Mouse (Mus musculus) CH12.LX (cell line): ENCODE measurements around the gene Gm7102. TPM values are rescaled to one million over a fixed set of nuclear protein-coding genes. Genes with fewer than 3 reads are reported as not detected.
A peak's percentile ranks its signal among the peaks of the same experiment; 100 is the strongest.

Source experiments
- DNase-seq: peaks from one replicate; pipeline ENCODE4 v3.0.0-alpha.2; 2013; ENCODE audit errors: extremely low read depth
- H3K27ac ChIP-seq: 2 replicates; pipeline ENCODE4 v1.5.1; 2012; ENCODE audit warnings: low read depth, mild to moderate bottlenecking, control low read depth, moderate library complexity; ENCODE audit not compliant: insufficient read depth
- H3K27me3 ChIP-seq: replicated peaks from 2 replicates; pipeline ENCODE3; 2012; ENCODE audit warnings: inconsistent platforms
- H3K36me3 ChIP-seq, 2 experiments: replicated peaks in 1 of 2; 2 replicates each; pipeline versions ENCODE3 to v1.6.1; 2012; ENCODE audit warnings: inconsistent platforms in 1 of 2, low read length in 1 of 2, mild to moderate bottlenecking in 1 of 2, mixed read lengths in 1 of 2, moderate library complexity in 1 of 2; ENCODE audit not compliant: control insufficient read depth in 1 of 2, insufficient read depth in 1 of 2
- H3K4me1 ChIP-seq, 2 experiments: 2 replicates each; pipeline ENCODE4 v1.6.1; 2012; ENCODE audit warnings: inconsistent platforms in 1 of 2, moderate library complexity in 1 of 2; ENCODE audit not compliant: insufficient read depth in 2 of 2, control insufficient read depth in 1 of 2
- H3K4me2 ChIP-seq: 2 replicates; pipeline ENCODE4 v1.6.1; 2012; ENCODE audit warnings: low read depth, mild to moderate bottlenecking, control low read depth; ENCODE audit not compliant: poor library complexity, insufficient read depth, severe bottlenecking
- H3K4me3 ChIP-seq, 3 experiments: fragments of 150-350 bp in 1 of 3; sonication (generic) in 1 of 3; replicated peaks in 1 of 3; 2 replicates each; pipeline versions ENCODE3 to v1.5.1; 2011 to 2012; ENCODE audit warnings: low read depth in 2 of 3, low read length in 2 of 3, mild to moderate bottlenecking in 2 of 3, moderate library complexity in 2 of 3, control low read depth in 1 of 3, improper control_type of control experiment in 1 of 3, inconsistent platforms in 1 of 3, mixed read lengths in 1 of 3; ENCODE audit not compliant: poor library complexity in 1 of 3
- H3K79me2 ChIP-seq: replicated peaks from 2 replicates; pipeline ENCODE4 v1.6.1; 2012; ENCODE audit warnings: mild to moderate bottlenecking, moderate library complexity; ENCODE audit not compliant: control insufficient read depth, poor library complexity, insufficient read depth, severe bottlenecking; ENCODE audit errors: extremely low read depth
- H3K9ac ChIP-seq: 2 replicates; pipeline ENCODE4 v1.6.1; 2012; ENCODE audit warnings: low read depth, mild to moderate bottlenecking, control low read depth, moderate library complexity; ENCODE audit not compliant: insufficient read depth
- H3K9me3 ChIP-seq: replicated peaks from 2 replicates; pipeline ENCODE3; 2012; ENCODE audit warnings: low read length, inconsistent platforms, mixed read lengths
- CHD1 ChIP-seq: IDR thresholded peaks from 2 replicates; pipeline ENCODE4 v1.6.1; 2012; ENCODE audit warnings: low read depth, low read length, improper control_type of control experiment, inconsistent platforms
- CTCF ChIP-seq, 2 experiments: IDR thresholded peaks in 1 of 2; conservative IDR thresholded peaks in 1 of 2; 2 replicates each; pipeline ENCODE4 v1.5.1; 2011 to 2012; ENCODE audit warnings: low read depth in 2 of 2, low read length in 2 of 2, improper control_type of control experiment in 1 of 2, inconsistent platforms in 1 of 2, mild to moderate bottlenecking in 1 of 2, moderate library complexity in 1 of 2
- E2F4 ChIP-seq: IDR thresholded peaks from 2 replicates; pipeline ENCODE4 v1.6.1; 2011; ENCODE audit warnings: low read depth, low read length, improper control_type of control experiment; ENCODE audit not compliant: insufficient replicate concordance
- ELF1 ChIP-seq: IDR thresholded peaks from 2 replicates; pipeline ENCODE4 v1.6.1; 2014; ENCODE audit warnings: low read depth, mild to moderate bottlenecking, inconsistent platforms, low read length, improper control_type of control experiment
- ETS1 ChIP-seq: conservative IDR thresholded peaks from 2 replicates; pipeline ENCODE4 v1.6.1; 2012; ENCODE audit warnings: low read depth, mild to moderate bottlenecking, inconsistent platforms, low read length, improper control_type of control experiment, moderate library complexity
- GABPA ChIP-seq: IDR thresholded peaks from 2 replicates; pipeline ENCODE4 v1.6.1; 2012; ENCODE audit warnings: low read depth, low read length, improper control_type of control experiment, inconsistent platforms; ENCODE audit not compliant: insufficient replicate concordance
- HCFC1 ChIP-seq: IDR thresholded peaks from 2 replicates; pipeline ENCODE4 v1.6.1; 2012; ENCODE audit warnings: low read depth, mild to moderate bottlenecking, inconsistent platforms, low read length, improper control_type of control experiment
- IRF4 ChIP-seq: IDR thresholded peaks from 2 replicates; pipeline ENCODE4 v1.6.1; 2014; ENCODE audit warnings: low read depth, mild to moderate bottlenecking, inconsistent platforms, low read length, improper control_type of control experiment
- KAT2A ChIP-seq: IDR thresholded peaks from 2 replicates; pipeline ENCODE4 v1.6.1; 2012; ENCODE audit warnings: low read length, improper control_type of control experiment, inconsistent platforms; ENCODE audit not compliant: insufficient replicate concordance
- MAFK ChIP-seq: IDR thresholded peaks from 2 replicates; pipeline ENCODE4 v1.6.1; 2011; ENCODE audit warnings: low read length, improper control_type of control experiment; ENCODE audit not compliant: insufficient replicate concordance
- MAZ ChIP-seq: IDR thresholded peaks from 2 replicates; pipeline ENCODE4 v1.6.1; 2012; ENCODE audit warnings: low read depth, mild to moderate bottlenecking, inconsistent platforms, low read length, improper control_type of control experiment, moderate library complexity
- MEF2A ChIP-seq: IDR thresholded peaks from 2 replicates; pipeline ENCODE4 v1.6.1; 2014; ENCODE audit warnings: low read depth, mild to moderate bottlenecking, inconsistent platforms, low read length, improper control_type of control experiment, borderline replicate concordance
- MXI1 ChIP-seq: IDR thresholded peaks from 2 replicates; pipeline ENCODE4 v1.6.1; 2011; ENCODE audit warnings: mild to moderate bottlenecking, low read depth, low read length, improper control_type of control experiment
- MYC ChIP-seq: IDR thresholded peaks from 2 replicates; pipeline ENCODE4 v1.6.1; 2011; ENCODE audit warnings: low read depth, mild to moderate bottlenecking, improper control_type of control experiment, low read length
- NRF1 ChIP-seq: IDR thresholded peaks from 2 replicates; pipeline ENCODE4 v1.6.1; 2014; ENCODE audit warnings: low read depth, mild to moderate bottlenecking, inconsistent platforms, low read length, improper control_type of control experiment, moderate library complexity
- PAX5 ChIP-seq: IDR thresholded peaks from 2 replicates; pipeline ENCODE4 v1.6.1; 2012; ENCODE audit warnings: low read length, inconsistent platforms, mixed read lengths
- POLR2A ChIP-seq: IDR thresholded peaks from 2 replicates; pipeline ENCODE4 v1.6.1; 2011; ENCODE audit warnings: low read depth, mild to moderate bottlenecking, improper control_type of control experiment, low read length
- RAD21 ChIP-seq: IDR thresholded peaks from 2 replicates; pipeline ENCODE4 v1.6.1; 2011; ENCODE audit warnings: low read depth, mild to moderate bottlenecking, low read length, improper control_type of control experiment, moderate library complexity
- RCOR1 ChIP-seq: conservative IDR thresholded peaks from 2 replicates; pipeline ENCODE4 v1.6.1; 2012; ENCODE audit warnings: low read depth, mild to moderate bottlenecking, inconsistent platforms, low read length, improper control_type of control experiment
- SIN3A ChIP-seq: IDR thresholded peaks from 2 replicates; pipeline ENCODE4 v1.6.1; 2012; ENCODE audit warnings: low read length, improper control_type of control experiment, inconsistent platforms
- SMC3 ChIP-seq: IDR thresholded peaks from 2 replicates; pipeline ENCODE4 v1.6.1; 2011; ENCODE audit warnings: low read depth, low read length, improper control_type of control experiment
- TBP ChIP-seq: conservative IDR thresholded peaks from 2 replicates; pipeline ENCODE4 v1.6.1; 2011; ENCODE audit warnings: low read depth, low read length, improper control_type of control experiment
- TCF12 ChIP-seq: IDR thresholded peaks from 2 replicates; pipeline ENCODE4 v1.6.1; 2014; ENCODE audit warnings: low read depth, mild to moderate bottlenecking, inconsistent platforms, low read length, improper control_type of control experiment
- USF1 ChIP-seq: IDR thresholded peaks from 2 replicates; pipeline ENCODE4 v1.6.1; 2014; ENCODE audit warnings: low read depth, mild to moderate bottlenecking, inconsistent platforms, low read length, improper control_type of control experiment
- USF2 ChIP-seq: conservative IDR thresholded peaks from 2 replicates; pipeline ENCODE4 v1.6.1; 2011; ENCODE audit warnings: low read depth, low read length, improper control_type of control experiment
- ZC3H11A ChIP-seq: IDR thresholded peaks from 2 replicates; pipeline ENCODE4 v1.6.1; 2012; ENCODE audit warnings: low read depth, mild to moderate bottlenecking, inconsistent platforms, low read length, improper control_type of control experiment
- ZKSCAN1 ChIP-seq: IDR thresholded peaks from 2 replicates; pipeline ENCODE4 v1.6.1; 2012; ENCODE audit warnings: low read depth, inconsistent platforms, low read length, improper control_type of control experiment, borderline replicate concordance
- ZMIZ1 ChIP-seq: IDR thresholded peaks from 2 replicates; pipeline ENCODE4 v1.6.1; 2012; ENCODE audit warnings: low read depth, mild to moderate bottlenecking, inconsistent platforms, low read length, improper control_type of control experiment
- ZNF384 ChIP-seq: IDR thresholded peaks from 2 replicates; pipeline ENCODE4 v1.6.1; 2012; ENCODE audit warnings: low read depth, low read length, improper control_type of control experiment, inconsistent platforms
- dilution Hi-C: fragments of 300-500 bp; cut with MboI; formaldehyde crosslinking; loops from 2 replicates; pipeline ENCODE4 v1.14.3; 2020; ENCODE audit warnings: low sequenced_read_pairs; ENCODE audit not compliant: extremely low pct_unique_long_range_greater_than_20kb, extremely low pct_ligation_motif_present
- in situ Hi-C: fragments of 300-500 bp; cut with MboI; formaldehyde crosslinking; loops from 3 replicates; pipeline ENCODE4 v1.14.3; 2019; ENCODE audit warnings: low sequenced_read_pairs, low pct_ligation_motif_present, low pct_unique_long_range_greater_than_20kb, mixed read lengths
- polyA plus RNA-seq: library from polyadenylated mRNA; unstranded; fragments of >175 nt; gene quantifications from 2 replicates; pipeline ENCODE4 v1.2.1, GENCODE M21; 2012; ENCODE audit warnings: low read depth; ENCODE audit not compliant: insufficient read length
- total RNA-seq, 2 experiments: library from RNA; depleted of rRNA; stranded (reverse); fragments of 300-350 nt in 1 of 2; fragments of >200 nt in 1 of 2; gene quantifications; 2 replicates each; pipeline ENCODE4 v1.2.3; 2012 to 2014

Gm7102 gene
- total and polyA plus RNA-seq, 3 experiments, result 0.08 to 2.1 (median 0.28) TPM

DNA sequence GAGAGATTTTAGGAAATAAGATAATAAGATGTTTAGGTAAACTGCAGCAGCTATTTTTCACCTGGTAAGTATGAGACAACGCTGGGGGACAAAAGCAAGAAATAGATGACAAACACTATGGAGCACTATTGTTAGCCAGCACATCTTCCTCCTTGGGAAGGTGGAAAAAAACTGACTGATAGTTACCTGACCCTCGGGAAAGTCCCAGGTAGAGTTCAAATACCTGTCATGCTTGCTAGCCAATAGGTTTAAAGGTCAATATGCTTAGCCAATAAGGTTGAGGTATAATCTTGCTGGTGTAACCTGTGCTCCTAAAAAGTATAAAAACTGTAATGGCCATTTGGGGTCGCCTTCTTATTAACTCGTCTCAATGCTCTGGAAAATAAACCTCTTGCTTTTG is 34.8 kb downstream of the Gm7102 start:
- dilution Hi-C loops (no loop called here), in situ Hi-C loops (no loop called here)
- Histone ChIP-seq H3K27ac (no peak overlapping the region), H3K27me3 (no peaks in the 10 kb centered on the region), H3K9me3 (no peaks in the 10 kb centered on the region), H3K9ac (peak overlapping the region; percentile 44; the same call in 1 of the 2 replicates), H3K4me2 (peak overlapping the region; percentile 73), H3K79me2 (peaks cover 5% of the 10 kb centered on the region), H3K4me1 (peaks cover 7 to 23% of the 10 kb centered on the region in 2 experiments), H3K4me3 (peak overlapping the region; percentile 83 to 98 (median 91)), H3K36me3 (peaks cover 2 to 9% of the 10 kb centered on the region in 2 experiments)
- TF ChIP-seq CTCF (conservative IDR thresholded peaks at IDR 0.05 in 1 of 2, IDR thresholded peaks at IDR 0.05 in 1 of 2; ENCODE audit: low read depth in 2 of 2, low read length in 2 of 2) (peak in 1 of 2 experiments; percentile 3; a peak in 1 of 4 replicates), POLR2A (no peak), MYC (no peak), CHD1 (no peak)
- DNase-seq, result no peak

GRCm38 (mm10) chr19:61140342-61141206 is 35.5 kb downstream of the Gm7102 start, which contains the start of gene Zfp950:
TSS of gene Zfp950 (minus strand) at chr19:61140840.
- H3K9me3 ChIP-seq, result no peaks in the 10 kb centered on the region
- peaks cover 2 to 13% of the 10 kb centered on the region in 2 experiments for H3K36me3 ChIP-seq
- peak within 1 kb of the TSS; percentile 83 to 98 (median 91) for H3K4me3 ChIP-seq
- peaks cover 7 to 23% of the 10 kb centered on the region in 2 experiments for H3K4me1 ChIP-seq
- no peaks in the 10 kb centered on the region for H3K27me3 ChIP-seq
- H3K79me2 ChIP-seq, result peaks cover 5% of the 10 kb centered on the region
- in situ Hi-C loops (no loop called here), dilution Hi-C loops (no loop called here)
- H3K4me2 ChIP-seq, result peak within 1 kb of the TSS; percentile 93
- peak; percentile 95 for DNase-seq
- H3K9ac ChIP-seq, result peak within 1 kb of the TSS; percentile 75
- H3K27ac ChIP-seq, result no peak within 1 kb of the TSS
- TF ChIP-seq ETS1, result no peak
- TF ChIP-seq CTCF (conservative IDR thresholded peaks at IDR 0.05 in 1 of 2, IDR thresholded peaks at IDR 0.05 in 1 of 2; ENCODE audit: low read depth in 2 of 2, low read length in 2 of 2), result no peak
- no peak for TF ChIP-seq NRF1
- no peak for TF ChIP-seq ZNF384
- no peak for TF ChIP-seq MEF2A
- peak; percentile 63 for TF ChIP-seq MXI1
- TF ChIP-seq ZC3H11A, result no peak
- TF ChIP-seq USF2, result no peak
- TF ChIP-seq MYC, result no peak
- TF ChIP-seq IRF4, result 0 out of 2 replicates have a peak, but pooled peaks have one; percentile 4
- TF ChIP-seq ZKSCAN1, result no peak
- no peak for TF ChIP-seq MAZ
- peak; percentile 78; the same call in 1 of the 2 replicates for TF ChIP-seq TCF12
- peak; percentile 87 for TF ChIP-seq TBP
- peak; percentile 78 for TF ChIP-seq HCFC1
- peak; percentile 74 for TF ChIP-seq ELF1
- TF ChIP-seq GABPA, result no peak
- TF ChIP-seq SIN3A, result peak; percentile 88
- peak; percentile 50; the same call in 1 of the 2 replicates for TF ChIP-seq MAFK
- TF ChIP-seq USF1, result no peak
- TF ChIP-seq E2F4, result no peak
- no peak for TF ChIP-seq PAX5
- TF ChIP-seq KAT2A, result 0 out of 2 replicates have a peak, but pooled peaks have one; percentile 46
- TF ChIP-seq POLR2A, result peak; percentile 84
- no peak for TF ChIP-seq RCOR1
- TF ChIP-seq SMC3, result no peak
- TF ChIP-seq RAD21, result no peak
- no peak for TF ChIP-seq CHD1
- TF ChIP-seq ZMIZ1, result peak; percentile 74; the same call in 1 of the 2 replicates
